Mouse (Mus musculus) heart, adult 9 months (tissue): Measurements from ENCODE around the gene Nnat.
"Not testable (repeated sequence)": the region's sequence is repeated elsewhere in the genome, so short reads cannot be mapped to it uniquely, and the experiment has no call there.

Source experiments
- DNase-seq, 2 experiments: peaks; one replicate each; pipeline ENCODE4 v3.0.0; 2022; ENCODE audit warnings: low spot score in 2 of 2

Nnat gene

GRCm38 (mm10) chr2:157550292-157550691 lies 9.6 kb upstream of the Nnat start:
- DNase-seq, result no peak

DNA sequence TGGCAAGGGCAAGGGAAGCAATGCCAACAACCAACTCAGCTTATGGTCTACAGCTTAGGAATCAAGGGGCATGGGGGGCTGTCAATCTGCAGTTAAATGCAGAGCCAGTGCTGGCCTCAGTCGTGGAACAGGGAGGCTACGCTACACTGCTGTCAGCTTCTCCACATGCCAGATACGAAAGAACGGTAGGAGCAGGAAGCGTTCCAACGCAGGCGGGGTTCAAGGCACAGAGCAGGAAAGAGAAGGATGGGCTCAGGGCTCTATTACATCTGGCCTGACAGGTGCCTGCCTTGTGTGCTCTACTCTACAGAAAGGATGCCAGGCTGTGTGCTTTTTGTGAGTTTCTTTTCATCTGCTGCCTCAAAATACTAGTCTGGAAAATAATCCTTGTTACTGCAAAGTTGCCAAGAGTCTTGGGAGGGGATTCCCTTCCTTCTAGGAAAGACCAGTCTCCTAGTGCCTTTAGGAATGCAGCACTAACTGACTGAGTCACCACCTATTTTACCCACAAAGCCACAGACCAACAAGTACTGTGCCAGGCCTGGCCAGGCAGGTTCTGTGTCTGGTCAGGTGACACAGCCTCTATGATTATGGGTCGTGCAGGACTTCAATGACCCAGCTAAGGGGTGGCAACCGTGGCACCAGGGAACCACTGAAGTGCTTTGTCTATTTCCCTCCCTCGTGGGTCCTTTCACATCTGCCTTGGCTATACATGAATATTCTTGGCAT lies 7.6 kb upstream of the Nnat start:
- no peak for DNase-seq

GRCm38 (mm10) chr2:157556074-157556698 lies 3.7 kb upstream of the Nnat start:
- DNase-seq, result no peak

DNA sequence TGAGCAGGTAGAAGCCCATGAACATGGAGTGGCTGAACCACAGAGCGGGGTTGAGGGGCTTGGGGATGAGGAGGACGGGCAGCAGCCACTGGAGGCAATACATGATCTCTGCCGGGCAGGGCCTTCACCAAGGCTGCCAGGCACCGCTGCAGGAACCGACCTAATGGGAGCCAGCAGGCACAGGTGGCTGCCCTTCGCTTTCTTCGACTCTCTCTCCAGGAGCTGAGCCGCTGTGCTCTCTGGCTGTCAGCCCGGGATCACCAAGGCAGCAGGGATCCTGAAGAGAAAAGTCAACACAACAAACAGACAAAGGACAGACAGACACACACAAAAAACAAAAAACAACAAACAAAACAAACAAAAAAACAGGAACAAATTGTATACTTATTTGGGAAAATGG lies 1.8 kb upstream of the Nnat start:
- DNase-seq, result no peak

DNA sequence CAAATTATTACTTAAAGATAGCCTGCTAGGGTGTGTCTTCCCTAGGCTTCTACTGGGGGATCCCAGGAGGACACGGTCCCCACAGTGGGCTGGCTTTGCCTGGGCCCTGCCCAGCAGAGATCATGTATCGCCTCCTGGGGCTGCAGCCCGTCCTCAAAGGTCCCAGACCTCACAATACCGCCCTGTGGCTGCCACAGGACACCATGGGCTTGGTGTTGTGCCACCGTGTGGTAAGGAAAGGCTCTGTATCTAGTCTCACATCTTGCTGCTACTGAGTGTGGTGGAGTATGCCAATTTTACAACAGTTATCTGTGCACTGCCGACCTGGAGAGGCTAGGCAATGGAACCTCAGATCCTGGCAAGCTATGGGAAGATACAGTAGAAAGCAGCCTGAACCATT lies 1.4 kb upstream of the Nnat start:
- no peak for DNase-seq

DNA sequence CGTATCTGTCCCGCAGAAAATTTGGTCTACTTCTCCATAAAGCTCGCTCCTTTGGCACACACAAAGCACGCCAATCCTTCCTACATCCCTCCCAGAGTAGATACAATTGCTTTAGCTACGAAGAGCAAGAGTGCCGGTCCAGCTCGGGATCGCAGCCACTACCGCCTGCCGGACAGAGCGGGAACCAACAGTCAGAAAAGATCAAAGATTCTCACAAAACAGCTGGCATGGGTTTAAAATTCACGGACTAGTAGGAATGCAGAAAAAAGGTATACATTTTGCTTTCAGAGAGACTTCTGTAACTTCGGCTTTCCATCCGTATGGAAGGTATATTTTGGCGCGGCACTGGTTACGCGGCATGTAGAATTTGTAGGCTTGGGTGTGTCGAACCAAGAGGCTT lies 438 bp upstream of the Nnat start:
- no peak for DNase-seq

DNA sequence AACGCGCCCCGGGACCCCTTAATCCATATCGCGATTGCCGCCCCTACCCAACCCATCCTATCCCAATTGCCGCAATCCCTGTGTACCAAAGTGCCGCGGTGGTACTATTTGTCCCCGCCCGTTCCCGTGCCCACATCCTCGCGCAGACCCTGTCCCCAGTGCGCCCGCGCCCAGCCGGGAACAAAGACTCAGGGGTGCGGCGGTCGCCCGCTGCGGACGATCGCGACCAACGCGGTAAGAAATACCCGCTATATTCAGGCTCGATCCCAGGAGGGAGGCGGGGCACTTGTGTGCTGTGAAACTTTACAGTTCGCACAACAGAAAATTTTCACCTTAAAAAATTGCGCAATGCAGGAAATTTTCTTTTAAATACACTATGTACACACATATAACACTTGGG lies 424 bp downstream of the Nnat start:
- no peak for DNase-seq

- DNase-seq, result peak; percentile 85 to 87
Measured at GRCm38 (mm10) chr2:157561165-157561836, 1.4 kb downstream of the Nnat start.

GRCm38 (mm10) chr2:157563031-157563430 lies 3.2 kb downstream of the Nnat start:
- no peak for DNase-seq

DNA sequence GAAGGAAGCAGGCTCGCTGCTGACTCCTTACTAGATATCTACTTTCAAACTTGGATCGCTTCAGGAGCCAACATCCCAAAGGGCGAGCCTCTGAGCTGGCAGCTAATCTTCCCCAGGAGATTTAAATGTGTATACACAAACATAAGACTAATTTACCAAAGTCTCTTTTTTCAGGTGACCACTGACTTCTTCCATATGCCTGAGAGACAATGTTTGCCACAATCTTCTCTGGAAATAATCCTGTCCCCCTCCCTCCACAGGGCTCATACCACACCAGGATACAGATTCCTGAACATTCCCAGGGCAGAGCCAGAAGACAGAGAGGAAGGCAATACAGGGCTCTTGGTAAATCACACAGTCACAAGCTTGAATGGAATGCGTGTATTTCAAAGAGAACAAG lies 4.8 kb downstream of the Nnat start:
- DNase-seq, result no peak

GRCm38 (mm10) chr2:157565446-157565845 lies 5.6 kb downstream of the Nnat start:
- no peak for DNase-seq

GRCm38 (mm10) chr2:157565898-157566259 lies 6.0 kb downstream of the Nnat start:
- no peak for DNase-seq

- DNase-seq, result peak; percentile 85 to 93
Measured at GRCm38 (mm10) chr2:157566260-157566952, 6.5 kb downstream of the Nnat start.

DNA sequence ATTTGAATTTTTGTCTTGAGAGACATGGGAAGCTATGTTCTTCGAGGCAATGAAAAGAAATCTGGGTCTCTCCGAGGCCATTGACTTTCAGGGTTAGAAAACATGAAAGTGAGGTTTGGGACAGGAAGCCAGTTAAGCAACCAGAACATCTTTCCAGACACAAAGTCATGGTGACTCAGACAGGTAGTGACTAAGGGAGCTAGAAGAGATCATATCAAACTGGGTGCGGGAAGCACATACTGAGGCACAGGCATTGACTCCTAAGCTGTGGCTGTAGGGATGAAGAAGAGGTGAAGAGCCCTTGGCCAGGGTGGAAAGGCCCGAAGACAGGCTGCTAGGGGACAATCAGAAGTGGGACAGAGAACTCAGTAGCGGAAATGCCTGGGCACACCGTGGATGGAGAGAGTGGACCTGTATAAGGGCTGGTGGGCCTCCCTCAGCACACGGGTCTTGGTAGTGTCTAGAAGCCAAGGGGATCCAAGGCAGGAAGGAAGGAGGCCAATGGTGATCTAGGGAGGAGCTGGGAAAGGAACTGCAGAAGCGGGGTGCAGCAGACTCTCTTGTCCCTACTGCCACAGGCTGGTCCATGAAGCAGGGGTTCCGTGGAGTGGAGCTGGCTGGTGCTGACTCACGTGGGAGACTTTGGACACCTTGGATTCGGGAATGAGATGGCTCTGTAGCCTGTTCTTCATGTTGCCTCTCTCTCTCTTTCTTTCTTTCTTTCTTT lies 7.5 kb downstream of the Nnat start:
- DNase-seq, result no peak

DNA sequence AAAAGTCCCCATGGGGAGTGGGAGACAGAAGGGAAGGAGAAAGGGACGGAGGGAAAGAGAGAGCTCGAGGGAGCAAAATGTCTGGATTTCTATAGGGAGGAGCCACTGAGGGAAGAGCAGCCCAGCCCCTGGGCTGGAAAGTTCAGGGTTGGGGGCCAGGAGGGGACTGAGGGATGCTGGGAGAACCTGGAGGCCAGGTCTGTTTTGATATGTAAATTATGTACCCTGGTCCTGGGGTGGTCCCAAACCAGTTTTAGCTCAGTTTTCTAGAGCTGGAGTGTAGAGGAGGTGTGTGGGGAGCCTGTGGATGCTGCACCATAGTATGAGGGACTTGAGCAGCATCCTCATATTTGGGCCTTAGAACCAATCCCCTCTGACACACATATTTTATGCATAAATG lies 9.0 kb downstream of the Nnat start:
- no peak for DNase-seq

- DNase-seq, result no peak
Measured at GRCm38 (mm10) chr2:157569796-157570485, 10.1 kb downstream of the Nnat start.

- peak in 1 of 2 experiments; percentile 58 for DNase-seq
Measured at GRCm38 (mm10) chr2:157571224-157571832, 11.4 kb downstream of the Nnat start, which contains the start of gene Blcap. Blcap (minus strand) TSS chr2:157571274.

- no peak for DNase-seq
Measured at GRCm38 (mm10) chr2:157572786-157573185, 12.9 kb downstream of the Nnat start.

DNA sequence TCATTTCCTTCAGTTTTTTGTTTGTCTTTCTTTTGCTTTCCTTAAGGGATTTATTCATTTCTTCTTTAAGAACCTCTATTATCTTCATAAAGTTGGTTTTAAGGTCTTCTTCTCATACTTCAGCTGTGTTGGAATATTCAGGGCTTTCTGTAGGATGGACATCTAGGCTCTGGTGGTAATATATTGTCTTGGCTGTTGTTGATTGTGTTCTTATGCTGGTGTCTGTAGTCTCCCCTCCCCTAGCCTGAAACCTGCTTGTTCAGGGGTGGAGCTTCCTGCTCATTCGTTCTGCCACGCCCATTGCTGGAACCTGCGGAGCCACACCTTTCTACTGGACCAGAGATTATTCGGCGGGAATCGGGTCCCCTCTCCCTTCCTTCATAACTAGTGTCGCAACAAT lies 25.5 kb downstream of the Nnat start:
- not testable (repeated sequence) for DNase-seq

GRCm38 (mm10) chr2:157596876-157597566 lies 37.1 kb downstream of the Nnat start:
- DNase-seq, result no peak
